Mouse (Mus musculus) liver, postnatal 0 days (tissue): ENCODE results near the gene Ebp. TPM values are rescaled to one million over a fixed set of nuclear protein-coding genes. Genes with fewer than 3 reads are reported as not detected.
A peak's percentile ranks its signal among the peaks of the same experiment; 100 is the strongest.

ENCODE experiments used
- ATAC-seq: fragments of 200-750 bp; cut with Nextera tagmentation; 2 replicates; pipeline ENCODE4 v1.8.0; 2017; ENCODE audit warnings: mild to moderate bottlenecking, moderate library complexity
- DNase-seq: peaks from one replicate; pipeline ENCODE4 v3.0.0-alpha.2; 2016
- H3K27ac ChIP-seq: fragments of 300-500 bp; sonication (generic); 2 replicates; pipeline ENCODE4 v1.5.1; 2014; ENCODE audit warnings: antibody characterized with exemption, moderate library complexity, mild to moderate bottlenecking, low read depth
- H3K27me3 ChIP-seq: fragments of 300-500 bp; sonication (generic); 2 replicates; pipeline ENCODE4 v1.6.1; 2014; ENCODE audit warnings: low read length, control low read depth, mixed read lengths; ENCODE audit not compliant: insufficient read depth
- H3K36me3 ChIP-seq: fragments of 300-500 bp; sonication (generic); replicated peaks from 2 replicates; pipeline ENCODE4 v1.6.1; 2014; ENCODE audit warnings: mild to moderate bottlenecking, control low read depth, low read length, moderate library complexity, mixed read lengths; ENCODE audit not compliant: insufficient read depth
- H3K4me1 ChIP-seq: fragments of 300-500 bp; sonication (generic); 2 replicates; pipeline ENCODE4 v1.6.1; 2014; ENCODE audit warnings: antibody characterized with exemption, mild to moderate bottlenecking, control low read depth; ENCODE audit not compliant: insufficient read depth
- H3K4me2 ChIP-seq: fragments of 300-500 bp; sonication (generic); 2 replicates; pipeline ENCODE4 v1.6.1; 2014; ENCODE audit warnings: low read depth, mild to moderate bottlenecking, low read length, moderate library complexity, mixed read lengths
- H3K4me3 ChIP-seq: fragments of 300-500 bp; sonication (generic); 2 replicates; pipeline ENCODE4 v1.5.1; 2014; ENCODE audit warnings: low read depth, low read length
- H3K9ac ChIP-seq: fragments of 300-500 bp; sonication (generic); replicated peaks from 2 replicates; pipeline ENCODE4 v1.6.1; 2014; ENCODE audit warnings: mild to moderate bottlenecking, moderate library complexity
- H3K9me3 ChIP-seq: fragments of 300-500 bp; sonication (generic); 2 replicates; pipeline ENCODE4 v1.6.1; 2016; ENCODE audit warnings: mild to moderate bottlenecking, control low read depth, low read length, mixed read lengths
- CTCF ChIP-seq: sonication (generic); IDR thresholded peaks from 2 replicates; pipeline ENCODE4 v1.5.1; 2016; ENCODE audit warnings: antibody characterized with exemption, low read depth
- EP300 ChIP-seq: IDR thresholded peaks from 2 replicates; pipeline ENCODE4 v1.6.1; 2016; ENCODE audit warnings: antibody characterized with exemption, low read depth, mild to moderate bottlenecking
- whole genome bisulfite sequencing: fragments of 180-500 bp; shearing (Covaris S2); extraction: QIAGEN DNeasy Blood & Tissue Kit; methylation state at CpG from one replicate; pipeline ENCODE4 v1.1.7; 2014; ENCODE audit not compliant: insufficient replicate concordance; 5-methylcytosine and 5-hydroxymethylcytosine counted together
- polyA plus RNA-seq: library from polyadenylated mRNA; unstranded; fragments of >200 nt; fragmentation: Nextera tagmentation; extraction: Ambion mirVana; gene quantifications from 2 replicates; pipeline ENCODE4 v1.2.1, GENCODE M21; 2015

Ebp gene
- polyA plus RNA-seq, 1 experiment from 2014 or later: 74.7 TPM

GRCm38 (mm10) chrX:8222678-8223421, 29.5 kb upstream of the Ebp start:
- 67% methylated on average over 7 of the region's 7 CpGs for WGBS
- TF ChIP-seq CTCF (no peak), EP300 (no peak)
- H3K9me3 ChIP-seq: no peaks in the 10 kb centered on the region
- no peaks in the 10 kb centered on the region for H3K27me3 ChIP-seq
- H3K4me2 ChIP-seq: no peak overlapping the region
- H3K36me3 ChIP-seq: no peaks in the 10 kb centered on the region
- H3K4me3 ChIP-seq: no peak overlapping the region
- no peak overlapping the region for H3K27ac ChIP-seq
- ATAC-seq (no peak), DNase-seq (no peak)
- no peak overlapping the region for H3K9ac ChIP-seq
- H3K4me1 ChIP-seq: no peaks in the 10 kb centered on the region

- ATAC-seq: no peak
- Histone ChIP-seq H3K9me3 (no peaks in the 10 kb centered on the region), H3K9ac (no peak overlapping the region), H3K4me1 (no peaks in the 10 kb centered on the region), H3K27ac (no peak overlapping the region), H3K27me3 (no peaks in the 10 kb centered on the region), H3K4me3 (no peak overlapping the region), H3K4me2 (no peak overlapping the region), H3K36me3 (no peaks in the 10 kb centered on the region)
- TF ChIP-seq EP300: no peak
- TF ChIP-seq CTCF: no peak
- WGBS: 57% methylated on average over 3 of the region's 3 CpGs
- DNase-seq: no peak
Measured at GRCm38 (mm10) chrX:8222296-8222677, 29.0 kb upstream of the Ebp start.

GRCm38 (mm10) chrX:8219651-8220050, 26.3 kb upstream of the Ebp start:
- WGBS: 56% methylated on average over 8 of the region's 8 CpGs
- H3K4me1 ChIP-seq: no peaks in the 10 kb centered on the region
- DNase-seq: no peak

GRCm38 (mm10) chrX:8218114-8218513, 24.8 kb upstream of the Ebp start:
- ATAC-seq (no peak), DNase-seq (no peak)
- Histone ChIP-seq H3K36me3 (no peaks in the 10 kb centered on the region), H3K9ac (no peak overlapping the region), H3K4me1 (no peaks in the 10 kb centered on the region), H3K4me2 (no peak overlapping the region), H3K9me3 (no peaks in the 10 kb centered on the region), H3K27me3 (no peaks in the 10 kb centered on the region), H3K27ac (no peak overlapping the region), H3K4me3 (no peak overlapping the region)
- WGBS: 44% methylated on average over 2 of the region's 2 CpGs
- no peak for TF ChIP-seq EP300
- no peak for TF ChIP-seq CTCF

More at GRCm38 (mm10) chrX:8219651-8220050, 26.3 kb upstream of the Ebp start:
- H3K27me3 ChIP-seq: no peaks in the 10 kb centered on the region
- no peak overlapping the region for H3K4me3 ChIP-seq
- no peak overlapping the region for H3K9ac ChIP-seq
- no peak for ATAC-seq
- no peak overlapping the region for H3K27ac ChIP-seq
- H3K9me3 ChIP-seq: no peaks in the 10 kb centered on the region
- H3K36me3 ChIP-seq: no peaks in the 10 kb centered on the region
- H3K4me2 ChIP-seq: no peak overlapping the region
- no peak for TF ChIP-seq EP300
- TF ChIP-seq CTCF: no peak

GRCm38 (mm10) chrX:8217383-8217782, 24.1 kb upstream of the Ebp start:
- H3K27me3 ChIP-seq: no peaks in the 10 kb centered on the region
- DNase-seq: no peak
- H3K27ac ChIP-seq: no peak overlapping the region
- H3K4me2 ChIP-seq: no peak overlapping the region
- TF ChIP-seq CTCF (no peak), EP300 (no peak)
- WGBS: 49% methylated on average over 6 of the region's 6 CpGs
- H3K9me3 ChIP-seq: no peaks in the 10 kb centered on the region
- H3K36me3 ChIP-seq: no peaks in the 10 kb centered on the region
- ATAC-seq: no peak
- no peaks in the 10 kb centered on the region for H3K4me1 ChIP-seq
- H3K9ac ChIP-seq: no peak overlapping the region
- no peak overlapping the region for H3K4me3 ChIP-seq

- no peaks in the 10 kb centered on the region for H3K4me1 ChIP-seq
- H3K4me2 ChIP-seq: no peak overlapping the region
- no peak overlapping the region for H3K9ac ChIP-seq
- DNase-seq (no peak), ATAC-seq (peak; percentile 74)
- H3K27me3 ChIP-seq: no peaks in the 10 kb centered on the region
- H3K4me3 ChIP-seq: no peak overlapping the region
- WGBS: 50% methylated on average over 7 of the region's 7 CpGs
- TF ChIP-seq EP300 (peak; percentile 33; the same call in 1 of the 2 replicates), CTCF (no peak)
- H3K27ac ChIP-seq: no peak overlapping the region
- H3K36me3 ChIP-seq: no peaks in the 10 kb centered on the region
- H3K9me3 ChIP-seq: no peaks in the 10 kb centered on the region
Measured at GRCm38 (mm10) chrX:8211490-8212207, 18.3 kb upstream of the Ebp start.
